Mouse (Mus musculus): ENCODE measurements around the gene Mfsd12.

Mfsd12 gene

DNA sequence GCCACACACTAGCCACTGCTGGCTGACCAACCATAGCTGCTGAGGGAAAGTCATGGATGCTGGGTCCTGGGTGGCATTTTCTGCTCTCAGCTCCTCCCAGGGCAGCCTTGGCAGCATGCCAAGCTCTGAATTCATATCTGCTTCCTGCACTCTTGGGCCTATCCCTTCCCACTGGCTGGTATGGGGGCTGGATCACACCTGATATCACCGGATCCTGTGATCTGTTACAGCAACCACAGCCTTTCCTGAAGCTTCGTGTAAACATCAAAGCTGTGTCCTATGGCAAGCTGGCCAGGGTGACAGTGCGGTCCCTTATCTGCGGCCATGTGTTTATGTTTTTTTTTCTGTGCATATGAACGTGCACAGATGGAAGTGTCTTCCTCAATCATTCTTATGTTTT is 24.7 kb downstream of the Mfsd12 start:
- DNase-seq (ENCODE audit: low read depth) = peak; percentile 78

DNA sequence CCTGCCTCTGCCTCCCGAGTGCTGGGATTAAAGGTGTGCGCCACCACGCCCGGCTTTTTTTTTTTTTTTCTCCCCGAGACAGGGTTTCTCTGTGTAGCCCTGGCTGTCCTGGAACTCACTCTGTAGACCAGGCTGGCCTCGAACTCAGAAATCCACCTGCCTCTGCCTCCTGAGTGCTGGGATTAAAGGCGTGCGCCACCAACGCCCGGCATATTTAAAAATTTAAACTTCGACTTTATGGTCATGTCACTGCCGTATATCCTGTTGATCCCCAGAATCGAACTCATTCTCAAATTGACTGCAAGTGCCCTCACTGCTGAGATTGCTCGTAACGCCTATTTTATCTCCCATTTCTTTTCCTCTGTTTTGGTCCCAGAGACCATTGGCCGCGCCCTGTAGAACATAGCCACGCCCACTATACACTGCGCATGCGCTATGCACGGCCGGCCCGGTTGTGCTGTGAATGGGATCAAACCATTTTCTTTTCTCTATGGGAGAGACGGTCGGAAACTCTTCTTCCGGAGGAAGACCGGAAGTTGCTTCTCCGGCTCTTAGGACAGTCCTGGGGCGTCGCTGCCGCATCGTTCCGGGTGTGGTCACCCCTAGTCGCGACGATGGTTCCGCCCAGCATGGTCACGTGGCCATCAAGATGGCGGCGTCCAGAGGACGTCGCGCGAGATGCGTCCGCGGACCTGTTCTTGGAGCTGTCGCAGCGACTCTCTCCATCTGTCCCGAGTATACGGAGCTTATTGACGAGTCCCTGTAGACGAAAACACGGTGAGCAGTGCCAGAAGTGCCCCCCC is 26.7 kb downstream of the Mfsd12 start, which contains the start of the genes Dohh and Gm48551:
Gene Dohh (plus strand): TSS at position 627 of the 803 bp plus-strand sequence.
Gene Gm48551 (plus strand): TSS at position 665 of the 803 bp plus-strand sequence.
- peak; percentile 99 for DNase-seq (ENCODE audit: low read depth)

- DNase-seq (ENCODE audit: low read depth) = no peak
Measured at GRCm38 (mm10) chr10:81384605-81384982, 27.3 kb downstream of the Mfsd12 start.

DNA sequence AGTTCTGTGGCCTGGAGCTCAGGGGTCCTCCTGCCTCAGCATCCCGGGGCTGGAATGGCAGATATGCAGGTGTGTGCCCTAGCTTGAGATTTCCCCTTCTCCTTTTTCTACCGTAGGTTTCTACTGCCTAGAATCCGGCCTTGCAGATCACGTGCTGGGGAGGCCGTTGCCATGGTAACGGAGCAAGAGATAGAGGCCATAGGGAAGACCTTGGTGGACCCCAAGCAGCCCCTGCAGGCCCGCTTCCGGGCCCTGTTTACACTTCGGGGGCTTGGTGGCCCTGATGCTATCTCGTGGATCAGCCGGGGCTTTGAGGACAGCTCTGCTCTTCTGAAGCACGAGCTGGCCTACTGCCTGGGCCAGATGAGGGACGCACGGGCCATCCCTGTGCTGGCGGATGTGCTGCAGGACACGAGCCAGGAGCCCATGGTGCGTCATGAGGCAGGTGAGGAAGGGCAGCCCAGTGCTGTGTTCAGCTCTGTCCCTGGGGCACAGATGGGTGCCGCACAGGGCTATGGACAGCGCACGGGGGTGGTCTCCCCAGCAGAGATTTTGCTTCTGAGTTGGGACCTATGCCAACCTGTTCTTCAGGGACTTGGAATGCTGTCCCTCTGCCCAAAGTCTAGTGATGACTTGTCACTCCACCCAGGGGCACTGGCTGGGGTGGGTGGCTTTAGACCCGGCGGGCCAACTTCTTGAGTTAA is 28.5 kb downstream of the Mfsd12 start:
- DNase-seq (ENCODE audit: low read depth) = no peak

DNA sequence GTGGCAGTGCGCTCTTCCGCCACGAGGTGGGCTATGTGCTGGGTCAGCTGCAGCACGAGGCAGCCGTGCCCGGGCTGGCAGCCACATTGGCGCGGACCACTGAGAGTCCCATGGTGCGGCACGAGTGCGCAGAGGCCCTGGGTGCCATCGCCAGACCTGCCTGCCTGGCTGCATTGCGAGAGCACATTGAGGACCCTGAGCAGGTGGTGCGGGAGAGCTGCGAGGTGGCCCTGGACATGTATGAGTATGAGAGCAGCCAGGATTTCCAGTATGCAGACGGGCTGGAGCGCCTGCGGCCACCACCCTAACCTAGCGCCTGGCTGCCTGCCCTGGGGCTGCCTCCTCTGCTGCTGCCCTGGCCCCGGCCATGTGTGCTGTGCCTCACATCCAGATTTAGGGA is 30.4 kb downstream of the Mfsd12 start:
- DNase-seq (ENCODE audit: low read depth) = no peak

- DNase-seq (ENCODE audit: low read depth) = no peak
Measured at GRCm38 (mm10) chr10:81388505-81389055, 31.3 kb downstream of the Mfsd12 start, which contains the start of gene Gm48552. Gene Gm48552, plus strand, starts transcription at chr10:81389005.

DNA sequence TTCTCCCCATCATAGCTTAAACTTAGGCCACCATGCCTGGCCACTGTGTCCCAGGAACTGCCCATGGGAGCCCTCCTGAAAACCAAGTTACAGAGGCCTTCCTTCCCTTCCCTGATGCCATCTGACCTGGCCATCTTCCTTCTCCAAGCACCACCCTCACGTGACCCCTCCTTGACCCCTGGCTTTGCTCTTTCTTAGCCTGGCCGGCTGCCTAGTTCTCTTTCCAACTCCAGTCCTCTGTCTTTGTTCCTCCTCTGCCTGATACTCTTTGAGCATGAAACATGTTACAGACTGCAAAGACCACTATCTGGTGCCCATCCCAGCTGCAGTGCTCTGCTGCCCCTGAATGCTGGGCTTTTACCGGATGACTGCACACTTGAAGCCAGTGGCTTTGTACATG is 32.1 kb downstream of the Mfsd12 start:
- DNase-seq (ENCODE audit: low read depth) = no peak

- DNase-seq (ENCODE audit: low read depth) = peak; percentile 81
Measured at GRCm38 (mm10) chr10:81389801-81390677, 32.7 kb downstream of the Mfsd12 start.

DNA sequence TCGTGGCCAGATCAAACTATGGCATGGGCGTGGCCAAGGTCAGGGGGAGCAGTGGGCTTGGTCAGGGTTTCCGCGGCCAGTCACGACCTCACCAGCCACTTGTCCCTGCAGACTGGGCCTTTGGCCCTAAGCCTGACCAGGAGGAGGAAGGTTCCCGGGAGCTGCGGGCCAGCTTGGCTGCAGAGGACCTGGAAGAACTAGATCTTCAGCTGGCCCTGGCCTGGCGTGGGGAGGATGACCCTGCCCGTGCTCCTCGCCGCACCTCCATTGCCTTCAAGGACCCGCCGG is 33.3 kb downstream of the Mfsd12 start:
- no peak for DNase-seq (ENCODE audit: low read depth)

DNA sequence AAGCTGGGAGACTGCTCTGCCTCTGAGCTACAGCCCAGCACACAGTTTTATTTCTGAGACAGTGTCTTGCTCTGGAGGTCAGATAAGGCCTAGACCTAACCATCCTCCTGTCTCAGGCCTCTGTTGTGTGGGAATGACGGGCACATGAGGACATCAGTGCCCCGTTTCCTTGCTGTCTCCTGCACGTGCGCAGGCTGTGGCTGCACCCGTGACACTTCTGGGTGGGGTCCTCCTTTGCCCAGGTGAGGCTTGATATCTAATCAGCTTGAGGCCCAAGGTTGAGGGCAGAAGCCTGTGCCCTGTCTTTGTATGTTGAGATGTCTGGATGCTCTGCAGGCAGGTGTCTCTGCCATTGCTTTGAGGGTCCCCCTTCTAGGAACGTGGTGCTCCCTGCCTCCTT is 35.0 kb downstream of the Mfsd12 start:
- no peak for DNase-seq (ENCODE audit: low read depth)

- no peak for DNase-seq (ENCODE audit: low read depth)
Measured at GRCm38 (mm10) chr10:81392781-81393185, 35.5 kb downstream of the Mfsd12 start, which contains the start of gene Smim24. Gene Smim24, plus strand, starts transcription at chr10:81393051.

DNA sequence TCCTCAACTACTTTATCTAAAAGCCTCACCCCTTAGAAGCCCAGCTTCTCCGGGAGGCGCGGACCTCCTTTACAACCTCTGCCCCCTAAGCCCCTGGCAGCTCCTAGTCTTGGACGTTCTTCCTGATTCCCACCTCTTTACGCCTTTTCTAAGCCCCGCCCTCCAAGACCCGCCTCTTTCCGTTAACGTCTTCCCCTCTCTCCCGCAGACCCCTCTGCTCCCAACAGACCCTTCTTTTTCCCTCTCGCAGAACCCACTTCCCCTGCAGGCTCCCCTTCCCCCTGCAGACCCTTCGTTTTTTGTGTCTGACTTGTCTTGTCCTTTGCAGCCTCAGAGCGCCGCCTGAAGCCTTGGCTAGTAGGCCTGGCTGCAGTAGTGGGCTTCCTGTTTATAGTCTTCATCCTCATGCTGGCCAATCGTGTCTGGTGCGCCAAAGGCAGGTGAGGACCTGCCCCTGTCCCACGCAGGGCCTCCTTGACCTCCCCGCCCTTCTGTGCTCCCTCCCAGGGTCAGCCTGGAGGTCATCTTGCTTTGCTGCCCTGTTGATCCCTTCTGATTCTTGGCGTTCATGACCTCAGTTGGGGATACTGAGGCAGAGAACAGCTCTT is 36.3 kb downstream of the Mfsd12 start:
- DNase-seq (ENCODE audit: low read depth) = peak; percentile 68

DNA sequence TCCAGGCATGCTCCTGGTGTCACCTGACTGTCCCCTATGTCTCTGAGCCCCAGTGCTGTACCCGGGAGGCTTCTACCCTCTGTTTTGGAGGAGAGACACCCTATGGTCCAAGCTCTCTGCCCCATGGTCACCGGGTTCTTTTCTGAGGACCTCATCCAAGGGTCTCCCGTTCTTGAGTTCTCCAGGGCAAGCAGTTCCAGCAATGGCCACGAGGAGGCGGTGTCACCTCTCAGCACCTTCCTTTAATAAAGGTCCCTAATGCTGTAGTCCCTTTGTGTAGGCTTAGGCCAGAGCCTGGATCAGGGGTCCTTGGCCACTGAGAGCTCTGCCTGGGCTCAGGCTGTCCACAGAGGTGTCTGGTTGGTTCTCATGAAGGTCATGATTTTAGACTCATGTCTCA is 37.8 kb downstream of the Mfsd12 start:
- peak; percentile 90 for DNase-seq (ENCODE audit: low read depth)

DNA sequence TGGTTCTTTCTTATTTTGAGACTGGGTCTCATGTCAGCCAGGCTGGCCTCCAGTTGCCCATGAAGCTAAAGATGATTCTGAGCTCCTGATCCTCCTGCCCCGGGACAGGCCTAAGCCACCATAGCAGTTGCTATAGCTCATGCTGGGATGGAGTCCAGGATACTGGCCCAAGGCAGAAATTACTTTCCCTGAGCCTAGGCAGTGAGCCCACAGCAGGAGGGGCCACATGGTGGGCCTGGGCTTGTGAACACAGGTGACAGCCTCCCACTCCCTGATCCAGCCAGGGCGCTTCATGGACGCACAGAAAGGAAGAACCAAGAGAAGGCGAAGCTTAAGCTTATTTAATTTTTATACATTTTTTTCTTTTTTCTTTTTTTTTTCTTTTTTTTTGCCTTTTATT is 38.6 kb downstream of the Mfsd12 start:
- DNase-seq (ENCODE audit: low read depth) = no peak

DNA sequence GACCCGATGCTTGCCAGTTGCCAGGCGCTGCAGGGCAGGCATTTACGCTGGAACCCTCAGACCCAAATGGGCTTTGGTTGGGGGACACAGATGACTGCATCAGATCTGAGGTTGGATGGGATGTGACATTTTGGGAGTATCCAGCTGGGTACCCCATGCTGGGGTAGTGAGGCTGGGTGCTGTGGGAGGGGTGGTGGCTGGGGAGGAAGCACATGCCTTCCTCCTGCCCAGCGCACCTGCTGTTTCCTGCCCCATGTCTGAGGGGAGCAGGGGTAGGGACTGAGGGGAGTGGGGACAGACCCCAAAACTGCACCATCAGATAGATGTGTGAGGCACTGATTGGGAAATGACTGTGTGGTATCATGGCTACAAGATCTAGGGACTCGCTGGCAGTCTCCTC is 39.5 kb downstream of the Mfsd12 start:
- no peak for DNase-seq (ENCODE audit: low read depth)

DNA sequence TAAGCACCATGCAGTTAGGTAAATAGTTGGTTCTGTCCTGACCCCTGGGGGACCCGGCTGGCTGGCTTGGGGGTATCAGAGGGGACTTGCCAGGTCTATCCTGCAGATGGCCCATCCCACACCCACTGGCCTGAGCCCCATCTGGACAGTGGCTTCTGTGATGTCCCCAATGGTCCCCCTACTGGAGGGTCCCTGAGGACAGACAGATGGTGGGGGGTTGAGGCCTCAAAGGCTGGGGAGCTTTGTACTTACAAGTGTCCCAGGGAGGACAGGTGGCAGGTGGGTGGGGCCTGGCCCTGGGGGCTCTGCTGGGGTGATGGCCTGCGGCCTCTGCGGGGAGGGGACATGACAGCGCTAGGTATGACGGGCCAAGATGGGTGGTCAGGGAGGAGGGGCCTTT is 42.0 kb downstream of the Mfsd12 start:
- no peak for DNase-seq (ENCODE audit: low read depth)

DNA sequence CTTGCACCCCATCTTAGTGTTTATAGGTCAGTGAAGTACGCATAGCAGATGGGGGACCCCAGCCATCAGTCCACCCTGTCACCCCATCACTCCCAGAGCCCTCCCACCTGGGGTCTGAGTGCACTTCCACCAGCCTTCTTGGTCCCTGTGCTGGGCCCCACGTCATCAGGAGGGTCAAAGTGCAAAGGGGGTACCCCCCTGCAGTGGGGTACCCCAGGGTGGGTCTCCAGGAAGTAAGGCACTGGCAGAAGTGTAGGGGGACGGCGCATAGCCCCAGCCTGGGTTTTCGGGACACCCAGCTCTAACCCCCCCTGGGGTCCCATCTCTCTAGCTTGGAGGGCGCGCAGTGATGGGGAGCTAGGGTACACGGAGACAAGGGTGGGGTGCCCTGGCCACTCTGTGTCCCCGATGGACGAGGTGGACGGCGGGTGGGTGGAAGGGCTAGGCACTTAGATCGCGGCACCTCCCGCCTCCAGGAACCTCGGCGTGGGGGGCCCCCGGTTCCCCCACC is 42.6 kb downstream of the Mfsd12 start:
- DNase-seq (ENCODE audit: low read depth) = no peak

DNA sequence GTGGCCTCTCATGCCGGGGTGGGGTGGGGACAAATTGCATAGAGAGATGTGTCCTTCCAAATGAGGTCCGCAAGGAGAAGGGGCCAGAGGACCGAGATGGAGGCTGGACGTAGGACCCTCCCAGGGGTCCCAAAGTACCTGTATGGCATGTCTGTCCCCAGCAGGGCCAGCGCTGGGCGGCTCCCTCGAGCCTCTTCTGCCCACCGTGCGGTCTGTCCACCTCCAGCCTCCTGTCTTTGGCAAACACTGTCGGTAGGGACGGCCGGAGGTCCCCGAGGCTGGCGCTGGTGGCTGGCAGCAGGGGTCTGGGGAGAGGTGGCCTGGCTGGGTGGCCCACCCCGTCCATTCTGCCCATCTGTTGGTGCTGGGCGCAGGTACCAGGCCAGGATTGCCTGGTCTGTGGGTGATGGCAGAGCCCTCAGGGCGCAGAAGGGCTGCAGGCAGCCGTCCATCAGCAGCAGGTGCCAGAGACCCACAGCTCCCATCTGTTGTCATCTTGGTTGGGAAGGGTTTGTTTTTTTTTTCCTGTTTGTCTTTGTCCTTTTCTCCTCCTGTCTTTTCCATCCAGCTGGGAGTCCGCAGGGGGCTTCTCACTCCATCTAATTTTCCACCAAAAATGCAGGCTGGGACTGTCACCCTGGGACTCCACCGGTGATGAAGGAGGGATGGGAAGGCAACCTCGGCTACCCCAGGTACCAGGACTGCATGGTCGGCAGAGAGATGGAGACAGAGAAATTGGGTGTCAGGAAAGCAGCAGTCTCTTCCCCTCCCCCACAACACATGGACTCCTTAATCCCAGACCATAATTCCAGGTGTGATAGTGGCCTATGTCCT is 43.3 kb downstream of the Mfsd12 start:
- DNase-seq (ENCODE audit: low read depth) = no peak

- peak; percentile 56 for DNase-seq (ENCODE audit: low read depth)
Measured at GRCm38 (mm10) chr10:81401205-81401520, 43.9 kb downstream of the Mfsd12 start.

DNA sequence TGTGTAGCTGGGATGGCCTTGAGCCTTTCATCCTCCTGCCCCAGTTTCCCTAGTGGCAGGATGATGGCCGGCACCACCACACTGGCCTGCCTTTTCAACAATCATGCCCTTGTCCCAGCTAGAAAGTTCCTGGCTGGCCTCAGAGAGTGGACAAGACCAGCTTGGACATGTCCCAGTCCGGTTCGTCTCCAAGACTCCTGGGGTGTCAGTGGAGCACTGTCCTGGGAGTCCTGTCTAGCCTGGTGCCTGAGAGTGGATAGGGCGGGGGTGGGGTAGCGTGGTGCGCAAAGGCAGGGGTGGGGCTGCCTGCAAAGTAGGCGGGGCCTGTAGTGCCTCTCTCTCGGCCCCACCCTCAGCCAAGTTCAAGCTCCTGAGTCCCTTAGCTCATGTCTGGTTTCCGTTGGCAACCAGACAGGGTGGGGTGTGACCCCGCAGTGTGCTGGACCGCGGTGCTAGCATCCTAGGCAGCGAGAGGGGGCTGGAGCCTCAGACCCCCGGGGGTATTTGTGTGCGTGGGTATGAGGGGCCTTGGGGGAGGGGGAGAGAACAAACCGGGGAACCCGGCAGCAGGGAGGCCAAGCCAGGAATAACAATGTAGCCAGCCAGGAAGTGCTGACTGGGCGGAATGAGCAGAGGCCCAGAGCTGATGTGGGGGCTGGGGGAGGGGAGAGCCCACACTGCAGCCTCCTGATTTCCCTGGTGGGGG is 44.4 kb downstream of the Mfsd12 start:
- peak; percentile 82 for DNase-seq (ENCODE audit: low read depth)

Measured in induced T-regulatory cell, adult 2 months (primary cell).